8 mouse cellular contexts compared by ENCODE assay signal in genomic region chr2:170133093-170133731, GRCm38 (mm10). TPM values are rescaled to one million over a fixed set of nuclear protein-coding genes. Genes with fewer than 3 reads are reported as not detected.
DNase-seq lines count a peak whose midpoint lies in the region; ATAC-seq and TF ChIP-seq lines count a peak whose summit lies in the region.

No protein-coding gene starts in this region.

- no peak for ATAC-seq in hindbrain, postnatal 0 days

- H3K4me1 ChIP-seq in cortical plate, adult 2 months (ENCODE audit: control insufficient read depth, insufficient read depth, low read length), result no peaks in the 10 kb centered on the region
- 0 out of 2 replicates have a peak, but pooled peaks cover 3% of the 10 kb centered on the region for H3K4me1 ChIP-seq in hindbrain, postnatal 0 days (ENCODE audit: insufficient read depth, low read length)

- intact Hi-C loops in left cerebral cortex, adult 2 months (cut with DNase I), result loop anchor here (2.0 to 5.0 kb wide), 2 partner anchors 86 to 134 kb away; no protein-coding TSS in a partner anchor

- H3K27me3 ChIP-seq in hindbrain, postnatal 0 days (ENCODE audit: insufficient read depth, low read length), result no peaks in the 10 kb centered on the region

- no peak for TF ChIP-seq POLR2A in cortical plate, adult 2 months (IDR thresholded peaks at IDR 0.05; ENCODE audit: extremely low read depth, insufficient read depth, low read length)

- 1% methylated on average over 28 of the region's 28 CpGs for WGBS in hindbrain, postnatal 0 days
- WGBS in macrophage (ENCODE audit: missing documents), result under 1% methylated on average over 23 of the region's 28 CpGs

- peak overlapping the region; percentile 38 for H3K4me3 ChIP-seq in cortical plate, adult 2 months (ENCODE audit: insufficient read depth, low read length)
- peak overlapping the region; percentile 38 for H3K4me3 ChIP-seq in hindbrain, postnatal 0 days (ENCODE audit: low read length)
- peak overlapping the region; percentile 46 for H3K4me3 ChIP-seq in left cerebral cortex, adult 2 months
- peak overlapping the region; percentile 54 for H3K4me3 ChIP-seq in macrophage (ENCODE audit: inconsistent target)

- H3K4me2 ChIP-seq in hindbrain, postnatal 0 days (ENCODE audit: low read depth, low read length), result peak overlapping the region; percentile 67

- TF ChIP-seq CTCF in cortical plate, adult 2 months (IDR thresholded peaks at IDR 0.05; ENCODE audit: extremely low read depth, insufficient read depth, low read length), result no peak
- TF ChIP-seq CTCF in hindbrain, postnatal 0 days (IDR thresholded peaks at IDR 0.05; ENCODE audit: low read depth), result no peak
- TF ChIP-seq CTCF in left cerebral cortex, adult 2 months (IDR thresholded peaks at IDR 0.05), result no peak

- no peaks in the 10 kb centered on the region for H3K36me3 ChIP-seq in hindbrain, postnatal 0 days (ENCODE audit: insufficient read depth, low read length)
- H3K36me3 ChIP-seq in macrophage (ENCODE audit: inconsistent target), result no peaks in the 10 kb centered on the region

- H3K9ac ChIP-seq in hindbrain, postnatal 0 days (replicated peaks; ENCODE audit: low read length), result peak overlapping the region; percentile 36

- H3K79me2 ChIP-seq in macrophage (ENCODE audit: inconsistent target), result peaks cover 31% of the 10 kb centered on the region

- no peaks in the 10 kb centered on the region for H3K9me3 ChIP-seq in hindbrain, postnatal 0 days (ENCODE audit: low read length)

- peak overlapping the region; percentile 31; the same call in 1 of the 2 replicates for H3K27ac ChIP-seq in cortical plate, adult 2 months (ENCODE audit: insufficient read depth, low read length)
- H3K27ac ChIP-seq in hindbrain, postnatal 0 days, result peak overlapping the region; percentile 27
- H3K27ac ChIP-seq in left cerebral cortex, adult 2 months, result peak overlapping the region; percentile 30; the same call in 1 of the 2 replicates
- peak overlapping the region; percentile 91 for H3K27ac ChIP-seq in macrophage

- peak; percentile 85 for DNase-seq in MN1 (ENCODE audit: low spot score)
- peak; percentile 76 for DNase-seq in gastrocnemius, postnatal 10 days
- DNase-seq in hindbrain, postnatal 0 days (ENCODE audit: low spot score), result peak; percentile 81
- DNase-seq in left cerebral cortex, adult 2 months (ENCODE audit: extremely low spot score in 1 of 2, low spot score in 2 of 2), result peak; percentile 41 to 46
- DNase-seq in right cerebral cortex, adult 2 months (ENCODE audit: low spot score in 2 of 2), result peak; percentile 69 to 70
- DNase-seq in urinary bladder, postnatal 10 days (ENCODE audit: low spot score), result peak; percentile 47

RNA-seq across cellular contexts. Expression of gene Zfp217, which starts 14.7 kb away (rescaled TPM):
- polyA plus RNA-seq in cortical plate, adult 2 months (2012; rRNA removed), result 1.7 and 1.9 TPM in 2 replicates
- total RNA-seq in gastrocnemius, postnatal 10 days (2021), result 10 to 100 TPM; 10.0 to 12.5 TPM
- 3.5 and 8.5 TPM in 2 replicates for total RNA-seq in hindbrain, postnatal 0 days (2014; rRNA removed)
- polyA plus RNA-seq in hindbrain, postnatal 0 days (2015; fragmentation: Nextera tagmentation; extraction: Ambion mirVana), result 0.59 and 0.61 TPM in 2 replicates
- 1 to 10 TPM; 2.9 to 3.4 TPM for total RNA-seq in left cerebral cortex, adult 2 months (2021)
- 10 to 100 TPM; 28.8 to 85.5 (median 55.0) TPM for total RNA-seq in macrophage (2018; cell fraction: chromatin; rRNA removed)
- 10 to 100 TPM in 25 of 26 experiments, 1 to 10 TPM in 1; 8.5 to 44.7 (median 31.6) TPM for total RNA-seq in macrophage (2018; cell fraction: cytosol; rRNA removed)
- total RNA-seq in macrophage (2018; cell fraction: nucleus; rRNA removed), result 100 to 1,000 TPM in 1 of 26 experiments, 10 to 100 TPM in 25; 26.3 to 107 (median 56.6) TPM
- polyA plus RNA-seq in macrophage (2018), result 14.1 to 29.4 TPM (median 16.9 TPM) in 3 replicates

Comparison
In these comparisons a context has a peak if more than half of its experiments do, and no peak if none do; other contexts are left out.
1. H3K27ac ChIP-seq: peak in every context shown above with its lines; median percentile 91 in macrophage; 31 in cortical plate, adult 2 months; 30 in left cerebral cortex, adult 2 months; 27 in hindbrain, postnatal 0 days.